Mouse (Mus musculus) kidney, adult 11 months (tissue): ENCODE data around the gene Sult3a2.
"Not testable (repeated sequence)": the region's sequence is repeated elsewhere in the genome, so short reads cannot be mapped to it uniquely, and the experiment has no call there.

Source experiments
- DNase-seq: peaks from one replicate; pipeline ENCODE4 v3.0.0; 2022

The Sult3a2 gene

GRCm38 (mm10) chr10:33786604-33787003 lies at the start of gene Sult3a2:
TSS of gene Sult3a2 (minus strand) at chr10:33786704.
- no peak for DNase-seq

- no peak for DNase-seq
These were observed 34.4 kb upstream of the Sult3a2 start for GRCm38 (mm10) chr10:33820892-33821291.

GRCm38 (mm10) chr10:33816923-33817322 lies 30.4 kb upstream of the Sult3a2 start:
- DNase-seq, result no peak

GRCm38 (mm10) chr10:33814266-33814665 lies 27.8 kb upstream of the Sult3a2 start:
- DNase-seq, result no peak

GRCm38 (mm10) chr10:33811807-33812206 lies 25.3 kb upstream of the Sult3a2 start:
- DNase-seq, result no peak

- not testable (repeated sequence) for DNase-seq
These were observed 10.9 kb upstream of the Sult3a2 start for GRCm38 (mm10) chr10:33797221-33797949.

GRCm38 (mm10) chr10:33796269-33796915 lies 9.9 kb upstream of the Sult3a2 start:
- not testable (repeated sequence) for DNase-seq

- not testable (repeated sequence) for DNase-seq
These were observed 5.7 kb upstream of the Sult3a2 start for GRCm38 (mm10) chr10:33792166-33792565.

- no peak for DNase-seq
These were observed 1.0 kb upstream of the Sult3a2 start for GRCm38 (mm10) chr10:33787541-33787940.

GRCm38 (mm10) chr10:33735251-33735650 lies 51.3 kb downstream of the Sult3a2 start:
- DNase-seq, result not testable (repeated sequence)

- no peak for DNase-seq
These were observed 53.3 kb downstream of the Sult3a2 start for GRCm38 (mm10) chr10:33733241-33733640.

- no peak for DNase-seq
These were observed 53.9 kb downstream of the Sult3a2 start for GRCm38 (mm10) chr10:33732409-33733185.

- no peak for DNase-seq
These were observed 62.7 kb downstream of the Sult3a2 start for GRCm38 (mm10) chr10:33723764-33724163.

- no peak for DNase-seq
These were observed 64.6 kb downstream of the Sult3a2 start for GRCm38 (mm10) chr10:33721827-33722438.
